Mouse (Mus musculus) embryonic fibroblast, embryonic 13.5 days (primary cell): ENCODE measurements around the gene Ctnnd2. TPM values are rescaled to one million over a fixed set of nuclear protein-coding genes. Genes with fewer than 3 reads are reported as not detected.

Experiments
- H3K27ac ChIP-seq: 2 replicates; pipeline ENCODE4 v1.5.1; 2012; ENCODE audit warnings: low read length, control low read depth, inconsistent platforms; ENCODE audit not compliant: insufficient read depth
- H3K4me1 ChIP-seq: 2 replicates; pipeline ENCODE4 v1.6.1; 2011; ENCODE audit warnings: low read length; ENCODE audit not compliant: control insufficient read depth, insufficient read depth
- H3K4me3 ChIP-seq: 2 replicates; pipeline ENCODE4 v1.5.1; 2011; ENCODE audit warnings: mild to moderate bottlenecking, control low read depth, low read length; ENCODE audit not compliant: insufficient read depth
- CTCF ChIP-seq: IDR thresholded peaks from 2 replicates; pipeline ENCODE4 v1.5.1; 2011; ENCODE audit warnings: mild to moderate bottlenecking, control low read depth, low read length, moderate library complexity, borderline replicate concordance; ENCODE audit not compliant: insufficient read depth
- POLR2A ChIP-seq: IDR thresholded peaks from 2 replicates; pipeline ENCODE4 v1.6.1; 2011; ENCODE audit warnings: low read depth, mild to moderate bottlenecking, control low read depth, low read length, moderate library complexity
- polyA plus RNA-seq: library from polyadenylated mRNA; stranded (reverse); fragments of >200 nt; gene quantifications from 2 replicates; pipeline ENCODE4 v1.2.4, GENCODE M21; 2011; ENCODE audit warnings: low read depth; ENCODE audit not compliant: missing spikeins, insufficient read length

The Ctnnd2 gene
- polyA plus RNA-seq, 1 experiment: 6.5 TPM

DNA sequence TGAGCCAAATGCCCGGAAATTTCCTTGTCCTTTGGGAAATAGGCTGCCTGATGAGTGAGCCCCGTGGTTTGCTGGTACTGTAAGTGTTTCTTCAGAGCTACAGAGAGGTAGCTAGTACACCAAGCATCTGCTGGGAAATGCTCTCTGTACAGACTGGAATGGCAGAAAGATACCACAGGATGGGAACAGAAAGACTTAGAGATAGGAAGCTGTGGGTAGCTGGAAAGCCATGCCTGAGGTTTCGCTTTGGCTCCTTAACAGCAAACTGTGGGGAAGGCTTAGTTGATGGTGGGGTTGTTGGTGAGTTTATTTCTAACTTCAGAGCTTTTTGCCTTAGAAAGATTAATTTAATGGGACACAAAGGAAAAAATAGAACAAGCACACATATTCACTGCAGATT, 485.2 kb downstream of the Ctnnd2 start:
- Histone ChIP-seq H3K27ac (no peak overlapping the region), H3K4me3 (no peak overlapping the region), H3K4me1 (no peaks in the 10 kb centered on the region)
- TF ChIP-seq POLR2A: no peak
- no peak for TF ChIP-seq CTCF

DNA sequence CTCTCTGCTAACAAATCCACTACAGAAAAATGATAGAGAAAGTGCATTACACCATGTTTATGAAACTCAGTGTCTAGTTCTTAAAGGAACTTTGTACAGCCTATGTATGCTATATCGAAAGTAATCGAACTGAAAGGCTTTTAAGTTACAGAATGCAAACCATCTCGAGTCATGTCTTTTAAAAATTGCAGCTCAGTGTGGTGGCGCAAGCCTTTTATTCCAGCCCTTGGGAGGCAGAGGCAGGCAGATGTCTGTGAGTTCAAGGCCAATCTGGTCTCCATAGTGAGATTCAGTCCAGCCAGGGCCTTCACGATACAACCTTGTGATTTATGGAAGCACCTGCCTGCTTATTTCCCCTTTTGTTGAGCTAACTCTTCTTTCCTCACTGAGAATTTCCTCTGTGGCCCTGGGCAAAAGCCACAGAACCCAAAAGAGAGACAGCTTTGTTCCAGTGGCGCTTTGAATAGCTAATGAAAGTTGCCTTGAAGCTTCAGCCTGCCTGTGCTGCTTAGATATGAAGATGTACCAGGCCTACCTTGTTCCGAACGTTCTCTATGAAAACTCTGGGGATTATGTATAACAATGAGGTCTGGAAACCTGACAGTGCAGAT, 488.3 kb downstream of the Ctnnd2 start:
- no peak for TF ChIP-seq POLR2A
- no peak for TF ChIP-seq CTCF
- H3K27ac ChIP-seq: no peak overlapping the region
- no peak overlapping the region for H3K4me3 ChIP-seq
- no peaks in the 10 kb centered on the region for H3K4me1 ChIP-seq

DNA sequence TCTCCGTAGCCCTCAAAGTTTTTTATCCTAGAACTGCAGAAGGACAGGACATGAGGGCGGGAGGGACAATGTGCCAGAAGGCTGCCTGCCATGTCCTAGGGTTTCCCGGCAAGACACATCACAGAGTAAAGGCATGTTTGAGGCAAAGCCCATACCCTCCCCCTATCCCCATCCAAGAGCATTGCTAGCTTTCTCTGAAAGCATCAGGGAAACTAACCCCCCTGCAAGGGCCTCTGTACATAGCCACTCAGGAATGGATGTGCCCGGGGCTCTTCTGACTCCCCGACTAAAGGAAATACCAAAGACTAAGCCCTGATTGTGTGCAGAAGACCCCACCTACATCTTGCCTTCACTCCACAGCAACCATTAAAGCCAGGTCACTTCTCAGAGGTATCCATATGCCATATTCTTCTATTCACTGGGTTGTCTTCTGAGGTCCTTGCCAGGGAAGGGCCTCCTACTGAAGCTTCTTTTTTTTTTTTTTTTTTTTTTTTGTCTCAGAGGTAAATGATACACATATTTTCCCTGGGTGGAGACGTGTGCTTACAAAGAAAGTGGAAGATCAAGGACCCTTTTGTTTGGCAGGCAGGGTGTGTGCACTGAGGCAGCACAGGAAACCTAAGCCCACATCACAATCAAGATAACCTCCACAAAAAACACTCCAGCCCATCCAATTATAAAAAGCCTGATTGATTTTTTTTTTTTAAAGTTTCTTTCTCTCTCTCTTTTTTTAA, 489.5 kb downstream of the Ctnnd2 start:
- H3K4me1 ChIP-seq: no peaks in the 10 kb centered on the region
- H3K27ac ChIP-seq: no peak overlapping the region
- no peak overlapping the region for H3K4me3 ChIP-seq
- TF ChIP-seq POLR2A (no peak), CTCF (no peak)

DNA sequence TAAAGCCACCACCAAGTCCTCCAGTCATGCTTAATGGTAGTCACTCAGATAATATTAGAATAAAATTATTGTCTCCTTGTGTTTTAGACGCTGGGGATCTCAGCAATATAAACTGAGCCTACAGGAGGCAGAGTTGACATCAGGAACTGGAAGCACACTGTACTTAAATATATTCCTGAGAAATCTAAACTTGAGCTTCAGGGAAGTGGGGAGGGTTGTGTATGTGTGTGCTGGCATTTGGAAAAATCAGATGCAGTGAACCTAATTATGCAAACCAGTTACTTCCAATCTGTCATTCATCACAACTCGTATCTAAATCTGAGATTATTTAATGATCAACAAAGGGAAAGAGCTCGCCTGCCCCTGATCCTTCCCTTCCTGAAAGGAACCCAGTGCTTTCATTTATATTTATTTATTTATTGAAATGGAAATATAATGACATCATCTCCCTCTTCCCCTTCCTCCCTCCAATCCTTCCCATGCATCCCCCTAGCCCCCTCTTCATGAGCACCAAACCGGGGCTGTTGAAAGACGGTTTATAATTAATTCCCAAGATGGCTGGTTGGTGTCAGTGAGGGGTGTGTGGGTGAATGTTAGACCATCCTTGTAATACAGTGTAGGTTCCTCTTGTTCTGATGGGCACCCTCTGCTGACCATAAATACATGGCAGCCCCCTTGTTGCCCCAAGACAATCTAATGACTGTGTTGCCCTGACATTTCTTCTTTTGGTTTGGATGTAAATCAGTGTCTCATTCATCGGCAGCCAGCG, 495.6 kb downstream of the Ctnnd2 start:
- no peak overlapping the region for H3K4me3 ChIP-seq
- H3K27ac ChIP-seq: no peak overlapping the region
- TF ChIP-seq CTCF: no peak
- no peak for TF ChIP-seq POLR2A
- no peaks in the 10 kb centered on the region for H3K4me1 ChIP-seq

- Histone ChIP-seq H3K4me3 (no peak overlapping the region), H3K27ac (no peak overlapping the region)
Observed at GRCm38 (mm10) chr15:30681939-30682338, 509.5 kb downstream of the Ctnnd2 start.

DNA sequence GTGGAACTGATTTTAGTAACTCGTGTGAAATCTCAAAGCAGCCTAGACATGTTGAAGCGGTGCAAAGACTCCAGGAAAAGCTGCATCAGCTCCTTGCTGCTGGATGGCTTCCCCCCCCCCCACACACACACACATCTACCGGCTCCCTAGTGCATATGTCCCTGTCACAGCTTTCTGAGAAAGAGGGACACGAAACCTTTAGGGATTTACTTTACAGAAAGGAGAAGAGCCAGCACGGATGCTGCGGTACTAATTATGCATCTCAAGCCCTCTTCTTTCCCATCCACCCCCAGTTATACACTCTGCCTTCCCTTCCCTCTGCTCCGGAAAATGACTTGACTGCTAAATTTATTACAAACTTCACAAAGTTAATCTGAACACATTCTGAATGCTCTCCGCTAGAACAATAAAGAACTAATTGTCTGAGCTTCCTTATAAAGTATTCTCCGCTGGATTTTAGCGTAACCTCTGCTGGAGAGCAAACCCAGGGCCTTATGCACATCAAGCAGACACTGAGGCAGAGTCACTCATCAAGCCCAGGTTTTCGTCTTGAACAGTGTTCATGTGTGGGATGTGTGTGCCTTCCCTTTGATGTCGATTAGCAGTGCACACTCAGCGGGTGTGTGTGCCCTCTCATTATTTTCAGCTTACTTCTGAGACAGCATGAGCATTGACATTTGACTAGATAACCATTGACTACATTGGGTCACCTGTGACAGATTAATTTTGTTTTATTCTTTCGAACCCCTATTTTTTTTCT, 510.1 kb downstream of the Ctnnd2 start:
- Histone ChIP-seq H3K27ac (no peak overlapping the region), H3K4me3 (no peak overlapping the region), H3K4me1 (peaks cover 4% of the 10 kb centered on the region)
- TF ChIP-seq CTCF (no peak), POLR2A (no peak)

More at GRCm38 (mm10) chr15:30681939-30682338, 509.5 kb downstream of the Ctnnd2 start:
- no peak for TF ChIP-seq CTCF
- TF ChIP-seq POLR2A: no peak
- H3K4me1 ChIP-seq: peaks cover 4% of the 10 kb centered on the region

- no peak overlapping the region for H3K4me3 ChIP-seq
- no peak for TF ChIP-seq CTCF
- no peak for TF ChIP-seq POLR2A
- H3K4me1 ChIP-seq: peaks cover 4% of the 10 kb centered on the region
- no peak overlapping the region for H3K27ac ChIP-seq
Observed at GRCm38 (mm10) chr15:30686206-30687101, 514.1 kb downstream of the Ctnnd2 start.

- H3K27ac ChIP-seq: no peak overlapping the region
- H3K4me3 ChIP-seq: no peak overlapping the region
- H3K4me1 ChIP-seq: no peaks in the 10 kb centered on the region
- no peak for TF ChIP-seq CTCF
- no peak for TF ChIP-seq POLR2A
Observed at GRCm38 (mm10) chr15:30693754-30694205, 521.4 kb downstream of the Ctnnd2 start.
